Mouse (Mus musculus): ENCODE data around the gene Zbtb9. TPM values are rescaled to one million over a fixed set of nuclear protein-coding genes. Genes with fewer than 3 reads are reported as not detected.

Zbtb9 gene
- total RNA-seq, 2 experiments from 2014 or later = 3.9 to 5.5 TPM

DNA sequence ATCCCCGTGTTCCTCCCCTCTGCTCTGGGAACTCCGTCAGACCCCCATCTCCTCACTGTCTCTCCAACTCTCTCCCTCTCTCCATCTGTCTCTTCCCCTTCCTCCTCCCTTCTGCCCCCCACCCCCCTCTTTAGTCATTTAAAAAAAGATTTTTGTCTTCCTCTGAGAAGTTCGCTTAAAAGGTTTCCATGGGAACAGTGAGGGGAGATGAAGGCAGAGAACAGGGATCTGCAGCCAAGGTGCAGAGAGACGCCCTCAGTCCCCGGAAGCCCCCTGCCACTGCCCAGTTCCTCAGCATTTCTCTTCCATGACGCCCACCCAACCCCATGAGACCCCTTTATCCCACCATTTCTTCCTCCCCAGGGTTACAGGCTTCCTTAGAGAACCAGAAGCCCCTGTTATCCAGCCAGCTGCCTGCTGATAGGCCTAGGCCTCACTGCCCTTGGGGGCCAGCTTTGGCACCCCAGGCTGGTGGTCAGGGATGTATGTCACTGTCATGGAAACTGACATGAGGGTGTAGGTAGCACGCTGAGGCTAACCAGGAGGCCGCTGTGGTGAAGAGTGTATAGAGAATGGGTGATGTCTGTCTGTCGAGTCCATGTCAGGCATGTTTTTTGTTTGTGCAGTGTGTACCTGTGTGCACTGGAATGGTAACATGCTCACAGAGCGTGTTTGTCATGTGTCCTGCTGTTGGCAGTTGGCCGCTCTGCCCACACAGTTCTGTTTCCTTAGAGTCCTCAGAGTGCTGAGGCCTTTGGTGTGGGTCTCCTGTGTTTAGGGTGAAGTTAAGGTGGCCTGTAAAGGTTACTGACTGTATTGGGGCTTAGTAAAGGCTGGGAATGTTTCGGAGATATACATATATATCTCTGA lies 25.5 kb upstream of the Zbtb9 start:
- no peak for DNase-seq

DNA sequence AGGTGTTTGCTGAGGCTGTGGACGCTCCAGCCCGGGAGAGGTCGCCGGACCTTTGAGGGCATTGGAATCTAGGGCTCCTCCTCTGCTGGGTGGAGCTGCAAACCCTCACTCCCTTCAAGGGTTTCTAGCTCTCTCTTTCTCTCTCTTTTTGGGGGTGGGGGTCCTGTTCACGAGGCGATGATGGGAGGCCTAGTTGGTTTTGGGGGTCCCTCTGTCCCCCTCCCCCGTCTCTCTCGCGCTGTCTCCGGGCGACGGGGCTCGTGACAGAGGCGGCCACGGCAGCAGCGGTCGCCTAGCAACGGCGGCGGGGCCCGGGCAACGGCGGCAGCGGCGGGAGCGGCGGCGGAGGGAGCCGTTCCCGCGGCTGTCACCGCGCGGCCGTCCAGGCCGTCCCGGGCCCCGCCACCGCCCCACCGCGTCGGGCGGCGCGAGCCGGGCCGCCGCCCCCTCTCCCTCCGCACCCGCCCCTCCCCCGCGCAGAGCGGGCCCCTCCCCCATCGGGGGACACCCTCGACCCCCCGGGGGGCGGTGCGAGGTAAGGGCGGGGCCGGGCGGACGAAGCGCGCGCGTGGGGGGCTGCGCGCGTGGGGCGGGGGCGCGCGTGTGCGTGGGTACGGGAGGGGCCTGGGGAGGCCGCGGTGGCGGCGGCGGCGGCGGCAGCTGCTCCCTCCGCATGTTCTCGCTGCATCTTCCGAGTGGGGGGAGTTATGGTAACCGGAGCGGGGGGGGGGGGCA lies 24.5 kb upstream of the Zbtb9 start:
- DNase-seq = peak; percentile 64

DNA sequence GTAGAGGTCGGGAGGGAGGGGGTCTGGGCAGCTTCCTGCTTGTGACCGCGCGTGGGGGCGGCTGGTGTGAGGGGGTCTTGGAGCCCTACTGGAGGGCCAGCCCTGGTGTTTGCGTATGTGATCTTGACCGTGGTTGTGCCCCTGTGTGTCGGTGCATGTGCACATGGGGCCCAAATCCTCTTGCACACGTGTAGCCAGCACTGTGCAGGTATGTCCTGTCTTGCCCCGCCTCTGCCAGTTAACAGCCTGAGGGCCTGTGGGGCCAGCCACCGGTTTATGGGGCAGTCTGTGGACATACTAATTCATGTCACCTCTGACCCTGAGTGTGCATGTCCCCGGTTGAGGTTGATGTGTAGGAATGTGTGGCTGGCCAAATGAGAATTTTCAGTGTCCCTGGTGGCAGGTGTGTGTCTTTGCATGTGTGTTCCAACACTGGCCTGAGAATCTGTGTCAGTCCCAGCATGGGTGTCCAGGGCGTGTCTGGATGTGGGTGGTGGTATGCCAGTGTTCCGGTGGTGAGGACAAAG lies 23.9 kb upstream of the Zbtb9 start:
- DNase-seq = no peak

DNA sequence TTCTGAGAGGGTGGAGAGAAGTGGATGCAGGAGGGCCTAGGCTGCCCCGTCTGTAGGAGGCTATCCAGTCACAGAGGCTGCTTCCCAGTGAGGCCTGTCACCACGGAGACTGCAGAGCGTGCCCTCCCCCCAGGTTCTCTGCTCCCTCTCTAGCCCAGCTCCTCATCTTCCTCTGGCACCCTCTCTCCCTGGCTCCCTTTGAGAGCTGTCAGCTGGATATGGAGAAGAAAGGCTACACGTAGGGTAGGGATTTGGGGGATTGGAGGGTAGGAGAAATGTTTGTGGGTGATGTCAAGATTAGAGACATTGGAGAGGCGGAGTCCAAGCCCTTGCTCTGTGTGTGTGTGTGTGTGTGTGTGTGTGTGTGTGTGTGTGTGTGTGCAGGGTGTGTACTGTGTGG lies 23.1 kb upstream of the Zbtb9 start:
- DNase-seq = no peak

DNA sequence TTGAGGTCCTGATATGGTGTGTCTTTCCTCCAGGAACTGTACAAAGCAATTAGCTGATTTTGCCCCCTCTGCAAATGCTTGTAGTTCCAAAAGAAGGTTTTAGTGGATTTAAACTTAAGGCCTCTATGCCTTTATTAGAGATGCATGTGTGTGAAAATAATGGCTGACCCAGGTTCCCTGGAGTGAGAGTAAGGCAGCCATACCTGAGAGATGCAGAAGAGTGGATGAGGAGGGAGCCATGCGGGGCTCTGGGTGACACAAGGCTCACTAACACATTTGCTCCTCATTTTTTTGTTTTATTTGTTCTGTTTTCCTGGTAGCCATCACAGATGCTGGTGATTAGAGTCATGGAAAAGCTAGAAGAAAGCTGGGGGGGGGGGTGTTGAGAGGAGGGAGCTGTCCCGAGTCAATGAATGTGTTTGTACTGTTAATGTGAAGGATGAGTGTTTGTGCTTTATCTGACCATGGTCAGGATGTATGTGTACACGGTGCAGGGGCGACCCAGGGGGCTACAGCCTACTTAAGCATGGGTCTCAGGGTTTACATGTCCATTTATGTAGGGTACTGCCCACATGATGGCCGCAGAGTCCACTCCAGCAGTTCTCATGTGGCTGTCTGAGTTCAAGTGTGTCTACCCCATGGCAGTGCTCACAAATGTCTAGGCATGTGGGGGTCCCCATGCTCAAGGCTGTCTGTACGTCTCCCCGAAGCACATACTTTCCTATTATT lies 22.2 kb upstream of the Zbtb9 start:
- DNase-seq = no peak

DNA sequence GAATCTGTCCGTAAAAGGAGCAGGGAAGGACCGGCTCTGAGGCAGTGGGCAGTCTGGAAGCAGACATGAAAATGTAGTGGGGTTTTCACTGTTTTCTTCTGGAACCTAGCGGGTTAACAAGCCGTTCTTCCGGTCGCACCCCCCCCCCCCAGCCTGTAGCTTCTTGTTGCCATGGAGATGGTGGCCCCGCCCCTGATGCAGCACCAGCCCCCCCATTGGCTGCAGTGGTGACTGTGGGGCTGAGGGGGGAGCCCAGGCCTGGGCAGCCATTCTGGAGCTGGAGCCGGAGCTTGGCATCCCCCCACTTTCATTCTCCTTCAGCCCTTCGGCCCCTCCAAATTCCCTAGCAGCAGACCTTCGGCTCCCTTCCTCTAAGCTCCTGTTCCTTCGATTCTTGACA lies 21.6 kb upstream of the Zbtb9 start:
- peak; percentile 87 for DNase-seq

DNA sequence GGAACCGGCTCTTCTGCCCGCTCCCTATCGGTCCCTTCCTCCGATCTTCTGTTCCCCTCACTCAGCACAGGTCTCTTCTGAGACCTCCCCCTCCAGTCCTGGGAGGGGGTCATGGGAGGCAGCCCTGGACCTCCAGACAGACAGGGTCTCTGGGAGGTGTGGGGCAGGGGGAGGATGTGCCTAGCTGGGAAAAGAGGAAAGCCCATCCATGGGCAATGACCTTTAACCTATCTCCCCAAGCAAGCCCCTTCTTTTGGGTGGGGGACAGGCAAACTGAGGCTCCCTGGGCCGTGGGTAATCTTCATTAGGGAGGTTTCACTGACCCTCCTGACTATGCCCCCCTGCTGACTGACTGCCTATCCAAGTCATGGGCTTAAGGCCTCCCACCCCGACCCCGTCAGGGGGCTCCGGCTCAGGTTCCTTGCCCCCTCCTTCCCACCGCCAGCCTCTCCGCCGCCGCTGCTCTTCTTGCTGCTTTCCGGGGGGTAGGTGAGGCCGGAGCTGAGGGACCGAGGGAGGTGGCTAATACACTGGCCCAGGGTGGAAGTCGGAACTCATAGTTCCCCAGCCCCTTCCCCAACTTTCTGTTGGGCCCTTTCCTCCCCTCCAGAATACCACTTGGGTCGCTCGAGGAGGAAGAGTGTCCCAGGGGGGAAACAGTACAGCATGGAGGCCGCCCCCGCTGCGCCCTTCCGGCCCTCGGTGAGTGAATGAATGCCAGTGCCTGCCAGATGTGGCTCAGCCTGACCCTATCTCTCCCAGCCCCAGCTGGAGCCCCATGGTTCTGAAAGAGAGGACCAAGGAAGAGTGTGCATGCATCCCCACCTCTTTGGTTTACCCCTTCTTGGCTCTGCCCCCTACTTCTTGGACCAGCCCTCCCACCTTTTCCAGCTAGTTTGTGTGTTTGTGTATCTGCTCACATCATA lies 20.8 kb upstream of the Zbtb9 start:
- no peak for DNase-seq

DNA sequence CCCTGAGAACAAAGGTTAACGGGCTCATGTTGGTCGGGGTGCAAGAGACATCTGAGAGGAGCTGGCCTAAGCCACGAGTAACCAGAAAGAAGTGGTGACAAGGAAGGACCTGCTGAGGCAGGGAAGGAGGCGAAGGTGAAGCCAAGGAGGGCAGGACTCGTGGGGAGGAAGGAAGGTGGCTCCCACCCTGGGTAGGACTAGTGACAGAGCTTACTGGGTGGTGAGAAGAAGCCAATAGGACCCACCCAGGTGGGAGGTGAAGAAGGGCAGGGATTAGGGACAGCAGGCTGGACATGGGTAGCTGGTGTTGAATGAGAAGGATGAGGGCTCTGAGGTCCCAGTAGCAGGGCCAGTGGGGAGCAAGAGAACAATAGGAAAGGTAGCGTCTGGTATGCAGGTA lies 19.8 kb upstream of the Zbtb9 start:
- no peak for DNase-seq

DNA sequence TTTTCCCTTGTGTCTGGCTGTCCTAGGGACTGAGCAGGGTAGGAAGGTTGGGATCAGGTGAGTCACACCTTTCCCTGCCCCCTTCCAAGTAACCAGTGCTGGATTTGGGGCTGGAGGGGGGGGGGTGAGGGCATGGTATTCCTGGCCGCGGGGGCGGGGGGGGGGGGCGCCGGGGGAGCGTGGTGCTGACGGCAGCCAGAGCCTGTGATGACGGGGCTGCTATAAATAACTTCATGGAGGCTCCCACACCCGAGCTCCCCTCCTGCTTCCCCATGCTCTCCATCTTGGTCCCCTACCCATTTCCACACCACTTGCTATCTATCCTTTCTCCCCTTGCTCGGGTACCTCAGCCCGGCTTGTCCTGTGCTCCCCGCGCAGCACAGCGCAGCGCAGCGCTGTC lies 19.2 kb upstream of the Zbtb9 start:
- DNase-seq = peak; percentile 42

DNA sequence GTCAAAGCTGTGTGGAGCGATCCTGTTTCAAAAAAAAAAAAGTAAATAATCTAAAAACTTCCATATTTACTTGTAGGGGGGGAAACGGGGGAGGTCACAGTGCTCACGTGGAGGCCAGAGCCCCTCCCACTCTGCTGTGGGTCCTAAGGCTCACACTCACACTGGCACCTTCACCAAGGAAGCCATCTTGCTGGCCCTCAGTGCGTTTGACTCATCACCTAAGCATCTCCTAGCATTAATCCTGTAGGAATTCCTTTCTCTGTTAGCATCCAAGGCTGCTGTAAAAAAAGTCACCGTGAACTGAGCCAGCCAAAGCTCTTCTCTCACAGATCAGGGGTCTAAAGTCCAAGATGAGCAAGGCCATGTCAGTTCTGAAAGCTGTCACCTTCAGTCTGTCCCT lies 16.7 kb upstream of the Zbtb9 start:
- DNase-seq = no peak

DNA sequence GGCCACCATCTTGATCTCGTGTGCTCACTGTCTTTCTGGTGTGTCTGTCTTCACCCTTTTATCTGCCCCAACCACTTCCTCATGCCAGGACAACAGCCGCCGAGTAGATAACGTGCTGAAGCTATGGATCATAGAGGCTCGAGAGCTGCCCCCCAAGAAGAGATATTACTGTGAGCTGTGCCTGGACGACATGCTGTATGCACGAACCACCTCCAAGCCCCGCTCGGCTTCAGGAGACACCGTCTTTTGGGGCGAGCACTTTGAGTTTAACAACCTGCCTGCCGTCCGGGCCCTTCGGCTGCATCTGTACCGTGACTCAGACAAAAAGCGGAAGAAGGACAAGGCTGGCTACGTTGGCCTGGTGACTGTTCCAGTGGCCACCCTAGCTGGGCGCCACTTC lies 16.1 kb upstream of the Zbtb9 start:
- DNase-seq = no peak

DNA sequence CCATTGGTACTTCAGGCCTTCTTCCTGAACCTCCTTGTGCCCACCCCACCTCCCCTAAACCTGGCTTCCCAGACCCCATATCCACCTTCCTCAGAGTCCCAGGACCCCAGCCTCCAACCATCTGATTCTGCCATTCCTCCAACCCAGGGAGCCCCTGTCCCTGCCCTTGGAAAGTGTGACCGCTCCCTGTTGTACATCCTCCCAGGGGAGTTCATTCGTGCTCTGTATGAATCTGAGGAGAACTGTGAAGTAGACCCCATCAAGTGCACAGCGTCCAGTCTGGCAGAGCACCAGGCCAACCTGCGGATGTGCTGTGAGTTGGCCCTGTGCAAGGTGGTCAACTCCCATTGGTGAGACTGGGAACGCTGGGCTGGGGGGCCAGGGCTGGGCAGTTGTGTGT lies 15.1 kb upstream of the Zbtb9 start:
- no peak for DNase-seq

DNA sequence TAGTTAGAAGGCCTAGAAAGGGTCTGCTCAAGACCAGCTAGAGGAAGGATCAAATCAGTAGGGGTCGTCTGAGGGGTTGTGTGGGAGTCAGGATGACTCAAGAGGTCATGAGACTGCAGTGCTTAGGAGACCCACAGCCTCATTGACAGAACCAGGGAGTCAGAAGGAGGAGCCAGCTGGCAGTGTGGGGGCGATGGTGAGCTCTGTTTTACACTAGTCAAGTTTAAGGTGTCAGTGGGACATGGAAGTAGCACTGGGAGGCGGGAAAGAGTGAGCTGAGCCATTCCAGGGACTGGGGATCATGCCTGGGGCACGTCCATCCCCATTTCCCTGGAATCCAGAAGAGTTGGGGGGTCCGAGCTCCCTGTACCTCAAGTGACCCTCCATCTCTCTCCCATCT lies 14.1 kb upstream of the Zbtb9 start:
- no peak for DNase-seq

DNA sequence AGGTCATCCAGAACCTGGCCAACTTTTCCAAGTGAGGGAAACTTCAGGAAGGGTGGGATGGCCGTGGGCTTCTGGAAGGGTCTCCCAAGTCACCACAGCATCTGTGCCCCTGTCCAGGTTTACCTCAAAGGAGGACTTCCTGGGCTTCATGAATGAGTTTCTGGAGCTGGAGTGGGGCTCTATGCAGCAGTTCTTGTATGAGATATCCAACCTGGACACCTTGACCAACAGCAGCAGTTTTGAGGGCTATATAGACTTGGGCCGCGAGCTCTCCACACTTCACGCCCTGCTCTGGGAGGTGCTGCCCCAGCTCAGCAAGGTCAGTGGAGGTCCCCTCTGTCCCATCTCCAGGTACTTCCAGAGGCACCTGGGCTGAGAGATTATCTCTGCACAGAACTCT lies 13.2 kb upstream of the Zbtb9 start:
- no peak for DNase-seq

DNA sequence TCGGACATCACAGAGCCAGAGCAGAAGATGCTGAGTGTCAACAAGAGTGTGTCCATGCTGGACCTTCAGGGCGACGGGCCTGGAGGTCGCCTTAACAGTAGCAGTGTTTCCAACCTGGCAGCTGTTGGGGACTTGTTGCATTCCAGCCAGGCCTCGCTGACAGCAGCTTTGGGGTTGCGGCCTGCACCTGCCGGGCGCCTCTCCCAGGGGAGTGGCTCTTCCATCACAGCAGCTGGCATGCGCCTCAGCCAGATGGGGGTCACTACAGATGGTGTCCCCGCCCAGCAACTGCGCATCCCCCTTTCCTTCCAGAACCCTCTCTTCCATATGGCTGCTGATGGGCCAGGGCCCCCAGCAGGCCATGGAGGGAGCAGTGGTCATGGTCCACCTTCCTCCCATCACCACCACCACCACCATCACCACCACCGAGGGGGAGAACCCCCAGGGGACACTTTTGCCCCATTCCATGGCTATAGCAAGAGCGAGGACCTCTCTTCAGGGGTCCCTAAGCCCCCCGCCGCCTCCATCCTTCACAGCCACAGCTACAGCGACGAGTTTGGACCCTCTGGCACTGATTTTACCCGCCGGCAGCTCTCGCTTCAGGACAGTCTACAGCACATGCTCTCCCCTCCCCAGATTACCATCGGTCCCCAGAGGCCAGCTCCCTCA lies 11.3 kb upstream of the Zbtb9 start:
- DNase-seq = no peak

DNA sequence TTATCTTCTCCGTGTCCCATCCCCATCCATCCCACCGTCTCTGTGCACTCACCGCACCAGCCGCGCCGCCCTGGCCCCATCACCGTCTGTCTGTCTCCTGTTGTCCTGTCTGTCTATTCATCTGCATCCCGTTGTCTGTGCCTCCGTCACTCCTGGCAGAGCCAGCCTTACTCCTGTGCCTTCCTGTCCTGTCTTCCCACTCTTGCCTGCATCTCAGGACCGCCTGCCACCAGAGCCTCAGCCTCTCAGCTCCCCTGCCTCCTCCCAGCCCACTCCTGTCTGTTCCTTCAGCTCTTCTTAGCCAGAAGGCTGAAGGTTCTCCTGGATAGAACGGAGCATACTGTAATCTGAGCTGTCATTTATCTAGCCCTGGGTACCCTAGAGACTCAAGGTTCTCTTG lies 6.0 kb upstream of the Zbtb9 start:
- no peak for DNase-seq

DNA sequence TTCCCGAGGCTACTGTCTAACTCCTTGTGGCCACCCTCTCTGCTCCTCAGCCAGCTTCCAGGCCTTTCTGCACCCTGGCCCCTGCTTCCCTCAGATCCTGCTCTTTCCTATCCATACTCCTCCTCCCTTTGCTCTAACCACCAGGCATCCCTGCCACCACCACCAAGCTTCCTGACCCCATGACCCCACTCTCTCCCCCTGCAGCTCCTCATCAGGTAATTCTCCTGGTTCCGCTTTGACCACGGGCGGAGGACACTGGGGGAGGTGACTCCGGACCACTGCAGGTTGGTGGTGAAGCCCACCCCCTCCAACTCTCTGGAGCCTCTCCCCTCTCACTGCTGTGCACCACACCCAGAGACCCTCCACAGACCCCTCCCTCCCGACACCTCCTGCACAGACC lies 5.5 kb upstream of the Zbtb9 start:
- DNase-seq = no peak

DNA sequence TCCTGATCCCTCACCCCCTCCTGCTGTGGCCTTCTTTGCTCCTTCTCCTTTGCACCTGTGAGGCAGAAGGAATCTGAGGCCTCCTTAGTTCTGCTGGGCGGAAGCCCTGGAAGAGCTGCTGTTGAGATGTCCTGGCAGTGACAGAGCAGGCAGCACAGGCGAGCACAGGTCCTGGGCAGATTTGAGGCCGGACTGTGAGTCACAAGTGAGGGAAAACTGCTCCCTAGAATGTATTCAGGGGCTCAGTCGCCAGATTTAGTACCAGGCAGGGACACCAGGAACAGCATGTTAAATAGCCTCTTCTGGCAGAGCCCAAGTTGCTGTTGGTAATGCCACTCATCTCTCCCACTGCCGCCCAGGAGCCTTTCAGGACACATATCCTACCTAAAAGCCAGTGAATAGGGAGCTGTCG lies 4.8 kb upstream of the Zbtb9 start:
- no peak for DNase-seq

DNA sequence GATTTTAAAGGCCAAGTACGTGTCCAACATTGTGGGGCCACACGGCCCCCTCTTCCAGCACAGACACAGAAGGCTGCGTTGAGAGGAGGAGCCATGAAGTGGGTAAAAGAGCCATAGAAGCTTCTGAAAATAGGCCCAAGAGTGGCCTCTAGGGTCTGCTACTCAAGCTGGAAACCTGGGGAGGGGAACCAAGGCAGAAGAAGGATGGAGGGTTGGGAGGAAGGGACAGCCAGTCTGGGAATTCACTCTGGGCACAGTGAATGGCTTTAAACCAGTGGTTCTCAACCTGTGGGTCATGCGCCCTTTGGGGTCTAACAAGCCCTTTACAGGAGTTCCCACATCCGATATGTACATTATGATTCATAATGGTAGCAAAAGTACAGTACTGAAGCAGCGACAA lies 3.7 kb upstream of the Zbtb9 start:
- no peak for DNase-seq

DNA sequence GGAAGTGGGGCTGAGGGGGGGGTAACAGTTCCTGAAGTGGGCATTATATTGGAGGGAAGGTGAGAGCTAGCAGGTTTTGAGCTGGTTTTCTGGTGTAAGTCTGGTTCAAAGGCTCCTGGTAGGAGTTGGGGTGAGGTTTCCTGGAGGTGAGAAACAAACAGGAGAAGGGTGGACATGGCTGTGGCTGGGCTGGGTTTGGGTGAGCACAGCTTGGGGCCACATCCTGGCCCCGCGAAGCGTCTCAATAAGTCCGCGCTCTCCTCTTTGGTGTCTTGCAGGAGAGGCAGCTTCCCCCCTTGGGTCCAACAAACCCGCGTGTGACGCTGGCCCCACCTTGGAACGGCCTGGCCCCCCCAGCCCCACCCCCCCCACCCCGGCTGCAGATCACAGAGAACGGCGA lies 2.7 kb upstream of the Zbtb9 start:
- DNase-seq = no peak

DNA sequence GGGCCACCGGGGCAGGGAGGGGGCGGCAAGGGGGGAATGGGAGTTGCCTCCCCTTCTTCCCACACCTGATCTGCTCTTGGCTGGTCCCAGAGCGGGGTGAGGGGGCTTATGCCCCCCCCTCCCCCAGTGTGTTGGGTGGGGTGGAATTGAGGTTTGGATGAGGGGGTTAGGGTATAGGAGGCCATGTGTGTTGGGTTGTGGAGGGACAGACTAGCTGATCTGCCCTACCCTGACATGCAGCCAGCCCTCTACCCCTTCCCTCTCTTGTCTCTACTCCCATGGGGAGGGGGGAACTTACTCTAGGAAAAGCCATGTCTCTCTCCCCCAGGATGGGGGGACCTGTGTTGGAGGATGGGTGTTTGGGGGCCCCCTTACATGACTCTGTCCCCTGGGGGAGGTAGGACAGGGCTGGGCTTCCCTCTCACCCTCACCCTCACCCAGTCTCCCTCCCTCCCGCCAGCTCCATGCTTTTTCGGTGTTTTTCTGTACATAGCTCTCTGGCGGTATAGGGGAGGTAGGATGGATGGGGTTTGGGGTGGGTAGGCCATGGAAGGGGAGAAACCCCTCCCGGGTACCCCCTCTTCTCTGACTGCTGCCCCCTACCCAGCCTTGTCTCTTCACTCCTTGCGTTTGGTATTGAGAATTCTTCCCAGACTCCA lies 1.6 kb upstream of the Zbtb9 start:
- no peak for DNase-seq

All from heart, postnatal 4 days (tissue).